Comparison of ENCODE assay signal across 21 mouse cellular contexts in genomic region chr3:89103291-89103595, GRCm38 (mm10). TPM values are rescaled to one million over a fixed set of nuclear protein-coding genes. Genes with fewer than 3 reads are reported as not detected.
DNase-seq lines count a peak whose midpoint lies in the region; ATAC-seq and TF ChIP-seq lines count a peak whose summit lies in the region.
"Had no signal": no experiment of that assay in that cellular context is flagged by ENCODE, and none has a peak within 500 bp of the region (broad histone marks: within the 10 kb centered on the region; RNA-seq: fewer than 3 reads in every experiment).

No protein-coding gene starts in this region.

- H3K4me2 ChIP-seq in hindbrain, embryonic 15.5 days = no peak overlapping the region
- H3K4me2 ChIP-seq in hindbrain, postnatal 0 days (ENCODE audit: low read depth, low read length) = no peak overlapping the region
- H3K4me2 ChIP-seq in liver, embryonic 14.5 days (ENCODE audit: low read depth) = no peak overlapping the region
- H3K4me2 ChIP-seq: heart, embryonic 15.5 days; lung, embryonic 14.5 days had no signal

- H3K36me3 ChIP-seq in hindbrain, embryonic 15.5 days = peaks cover 2% of the 10 kb centered on the region; the same call in 1 of the 2 replicates
- 0 out of 2 replicates have a peak, but pooled peaks cover 4% of the 10 kb centered on the region for H3K36me3 ChIP-seq in hindbrain, postnatal 0 days (ENCODE audit: insufficient read depth, low read length)
- H3K36me3 ChIP-seq in liver, embryonic 14.5 days (replicated peaks; ENCODE audit: control insufficient read depth, insufficient read depth, low read depth) = peaks cover 9% of the 10 kb centered on the region

- 0 out of 2 replicates have a peak overlapping the region, but pooled peaks have one; percentile 86 for H3K27ac ChIP-seq in hindbrain, embryonic 15.5 days (replicated peaks)
- H3K27ac ChIP-seq in hindbrain, postnatal 0 days = no peak overlapping the region
- peak overlapping the region; percentile 76 for H3K27ac ChIP-seq in bone marrow macrophage, adult 2 months (ENCODE audit: insufficient read depth, low read depth, low read length)
- H3K27ac ChIP-seq in liver, embryonic 14.5 days = peak overlapping the region; percentile 72
- H3K27ac ChIP-seq: heart, embryonic 15.5 days had no signal

- no peak for DNase-seq in hindbrain, postnatal 0 days (ENCODE audit: low spot score)
- peak; percentile 66 for DNase-seq in 416B (ENCODE audit: low read depth)
- no peak for DNase-seq in liver, embryonic 14.5 days (ENCODE audit: low read depth in 3 of 3, low spot score in 3 of 3)
- DNase-seq in right cerebral cortex, postnatal 36 days (ENCODE audit: low spot score in 2 of 2) = no peak
- DNase-seq in adrenal gland, postnatal 36 days = no peak
- no peak for DNase-seq in layer of hippocampus, adult 8-10 months (ENCODE audit: low spot score in 2 of 2)
- DNase-seq: adrenal gland, postnatal 25 days; cerebellum, postnatal 25 days; kidney, adult 11 months; lung, embryonic 14.5 days had no signal

- H3K9me3 ChIP-seq in hindbrain, embryonic 15.5 days = no peaks in the 10 kb centered on the region
- no peaks in the 10 kb centered on the region for H3K9me3 ChIP-seq in hindbrain, postnatal 0 days (ENCODE audit: low read length)
- H3K9me3 ChIP-seq in liver, embryonic 14.5 days (ENCODE audit: control insufficient read depth, low read length) = no peaks in the 10 kb centered on the region
- H3K9me3 ChIP-seq: heart, embryonic 15.5 days; hindbrain, embryonic 10.5 days had no signal

- H3K9ac ChIP-seq in hindbrain, embryonic 15.5 days = no peak overlapping the region
- H3K9ac ChIP-seq in hindbrain, postnatal 0 days (replicated peaks; ENCODE audit: low read length) = no peak overlapping the region
- H3K9ac ChIP-seq in liver, embryonic 14.5 days (replicated peaks) = no peak overlapping the region
- H3K9ac ChIP-seq: heart, embryonic 15.5 days; lung, embryonic 14.5 days had no signal

- no peak for ATAC-seq in hindbrain, embryonic 15.5 days (ENCODE audit: low FRiP score, low read depth)
- ATAC-seq in hindbrain, postnatal 0 days = no peak
- no peak for ATAC-seq in liver, embryonic 14.5 days (ENCODE audit: insufficient read depth)

- TF ChIP-seq EP300 in liver, embryonic 14.5 days (IDR thresholded peaks at IDR 0.05; ENCODE audit: low read depth) = no peak

- no peak for TF ChIP-seq CTCF in hindbrain, postnatal 0 days (IDR thresholded peaks at IDR 0.05; ENCODE audit: low read depth)
- no peak for TF ChIP-seq CTCF in bone marrow macrophage, adult 2 months (IDR thresholded peaks at IDR 0.05; ENCODE audit: low read depth, low read length)
- TF ChIP-seq CTCF in liver, embryonic 14.5 days (IDR thresholded peaks at IDR 0.05; ENCODE audit: low read depth) = no peak

- H3K27me3 ChIP-seq in hindbrain, embryonic 15.5 days = no peaks in the 10 kb centered on the region
- no peaks in the 10 kb centered on the region for H3K27me3 ChIP-seq in hindbrain, postnatal 0 days (ENCODE audit: insufficient read depth, low read length)
- H3K27me3 ChIP-seq in liver, embryonic 14.5 days (ENCODE audit: control insufficient read depth, insufficient read depth, low read length) = no peaks in the 10 kb centered on the region
- H3K27me3 ChIP-seq: heart, embryonic 15.5 days had no signal

- TF ChIP-seq POLR2A in bone marrow macrophage, adult 2 months (IDR thresholded peaks at IDR 0.05; ENCODE audit: borderline replicate concordance, low read depth, low read length) = no peak

- H3K4me1 ChIP-seq in hindbrain, embryonic 15.5 days (replicated peaks) = peaks cover 36% of the 10 kb centered on the region
- H3K4me1 ChIP-seq in hindbrain, postnatal 0 days (ENCODE audit: insufficient read depth, low read length) = peaks cover 5% of the 10 kb centered on the region
- H3K4me1 ChIP-seq in bone marrow macrophage, adult 2 months (ENCODE audit: control insufficient read depth, insufficient read depth, low read length) = peaks cover 36% of the 10 kb centered on the region
- peaks cover 15 to 16% of the 10 kb centered on the region in 2 experiments for H3K4me1 ChIP-seq in liver, embryonic 14.5 days (replicated peaks; ENCODE audit: control insufficient read depth in 2 of 2, insufficient read depth in 2 of 2, low read length in 1 of 2)

- H3K4me3 ChIP-seq in hindbrain, embryonic 15.5 days = no peak overlapping the region
- H3K4me3 ChIP-seq in hindbrain, postnatal 0 days (ENCODE audit: low read length) = no peak overlapping the region
- no peak overlapping the region for H3K4me3 ChIP-seq in bone marrow macrophage, adult 2 months (ENCODE audit: insufficient read depth, low read length)
- no peak overlapping the region for H3K4me3 ChIP-seq in liver, embryonic 14.5 days (ENCODE audit: insufficient read depth in 1 of 2, low read depth in 2 of 2, low read length in 2 of 2)
- H3K4me3 ChIP-seq: heart, embryonic 15.5 days had no signal

- 75% methylated on average over 4 of the region's 4 CpGs for WGBS in hindbrain, embryonic 15.5 days
- 73% methylated on average over 4 of the region's 4 CpGs for WGBS in hindbrain, postnatal 0 days
- 42% methylated on average over 4 of the region's 4 CpGs for WGBS in liver, embryonic 14.5 days (ENCODE audit: insufficient replicate concordance)

RNA-seq across cellular contexts. Expression of gene Fdps, which starts 1.5 kb away (rescaled TPM):
- 465 and 483 TPM in 2 replicates for polyA plus RNA-seq in hindbrain, embryonic 15.5 days (2015; fragmentation: Nextera tagmentation; extraction: Ambion mirVana)
- total RNA-seq in hindbrain, postnatal 0 days (2014; rRNA removed) = 340 and 366 TPM in 2 replicates
- 310 and 341 TPM in 2 replicates for polyA plus RNA-seq in hindbrain, postnatal 0 days (2015; fragmentation: Nextera tagmentation; extraction: Ambion mirVana)
- 37.5 and 42.2 TPM in 2 replicates for polyA plus RNA-seq in bone marrow macrophage, adult 2 months (2012; ENCODE audit: insufficient read depth, insufficient read length, missing spikeins)
- 126 and 131 TPM in 2 replicates for polyA plus RNA-seq in liver, embryonic 14.5 days (2012; rRNA removed)
- polyA plus RNA-seq in liver, embryonic 14.5 days (2014; fragmentation: Nextera tagmentation; extraction: Ambion mirVana) = 238 and 251 TPM in 2 replicates
- total RNA-seq in adrenal gland, postnatal 36 days (2021) = 100 to 1,000 TPM; 353 to 497 TPM
- total RNA-seq in layer of hippocampus, adult 8-10 months (2022) = 100 to 1,000 TPM in 2 of 4 experiments, 10 to 100 TPM in 2; 84.1 to 119 (median 97.3) TPM

RNA-seq across cellular contexts. Expression of gene Gm43738, which starts 2.3 kb away (rescaled TPM):
- polyA plus RNA-seq in hindbrain, embryonic 15.5 days (2015; fragmentation: Nextera tagmentation; extraction: Ambion mirVana) = not detected in 2 replicates
- total RNA-seq in hindbrain, postnatal 0 days (2014; rRNA removed) = not detected in 2 replicates
- polyA plus RNA-seq in hindbrain, postnatal 0 days (2015; fragmentation: Nextera tagmentation; extraction: Ambion mirVana) = not detected in 2 replicates
- polyA plus RNA-seq in bone marrow macrophage, adult 2 months (2012; ENCODE audit: insufficient read depth, insufficient read length, missing spikeins) = not detected in 2 replicates
- polyA plus RNA-seq in liver, embryonic 14.5 days (2012; rRNA removed) = 0.02 TPM in 1 of 2 replicates, not detected in the other
- 0.04 TPM in 1 of 2 replicates, not detected in the other for polyA plus RNA-seq in liver, embryonic 14.5 days (2014; fragmentation: Nextera tagmentation; extraction: Ambion mirVana)
- under 1 TPM in 1 of 2 experiments, not detected in 1; 0.17 TPM for total RNA-seq in adrenal gland, postnatal 36 days (2021)
- under 1 TPM in 1 of 4 experiments, not detected in 3; 0.18 TPM for total RNA-seq in layer of hippocampus, adult 8-10 months (2022)
- total RNA-seq: ES-E14; gastrocnemius, postnatal 4 days; midbrain, postnatal 0 days had no signal
- polyA plus RNA-seq: embryonic facial prominence, embryonic 11.5 days; lung, embryonic 14.5 days; midbrain, postnatal 0 days; neural tube, embryonic 11.5 days had no signal

RNA-seq across cellular contexts. Expression of gene Rusc1, which starts 10.1 kb away (rescaled TPM):
- 111 and 120 TPM in 2 replicates for polyA plus RNA-seq in hindbrain, embryonic 15.5 days (2015; fragmentation: Nextera tagmentation; extraction: Ambion mirVana)
- total RNA-seq in hindbrain, postnatal 0 days (2014; rRNA removed) = 190 and 197 TPM in 2 replicates
- polyA plus RNA-seq in hindbrain, postnatal 0 days (2015; fragmentation: Nextera tagmentation; extraction: Ambion mirVana) = 86.0 and 95.6 TPM in 2 replicates
- 22.0 and 28.2 TPM in 2 replicates for polyA plus RNA-seq in bone marrow macrophage, adult 2 months (2012; ENCODE audit: insufficient read depth, insufficient read length, missing spikeins)
- polyA plus RNA-seq in liver, embryonic 14.5 days (2012; rRNA removed) = 4.1 and 5.2 TPM in 2 replicates
- 2.6 and 3.2 TPM in 2 replicates for polyA plus RNA-seq in liver, embryonic 14.5 days (2014; fragmentation: Nextera tagmentation; extraction: Ambion mirVana)
- total RNA-seq in adrenal gland, postnatal 36 days (2021) = 10 to 100 TPM; 26.9 to 30.8 TPM
- total RNA-seq in layer of hippocampus, adult 8-10 months (2022) = 100 to 1,000 TPM; 144 to 149 (median 146) TPM

RNA-seq across cellular contexts. Expression of gene Pklr, which starts 32.7 kb away (rescaled TPM):
- 0.09 TPM in 2 replicates for polyA plus RNA-seq in hindbrain, embryonic 15.5 days (2015; fragmentation: Nextera tagmentation; extraction: Ambion mirVana)
- total RNA-seq in hindbrain, postnatal 0 days (2014; rRNA removed) = not detected in 2 replicates
- polyA plus RNA-seq in hindbrain, postnatal 0 days (2015; fragmentation: Nextera tagmentation; extraction: Ambion mirVana) = 0.10 and 0.21 TPM in 2 replicates
- polyA plus RNA-seq in bone marrow macrophage, adult 2 months (2012; ENCODE audit: insufficient read depth, insufficient read length, missing spikeins) = not detected in 2 replicates
- 132 and 143 TPM in 2 replicates for polyA plus RNA-seq in liver, embryonic 14.5 days (2012; rRNA removed)
- 79.8 and 97.5 TPM in 2 replicates for polyA plus RNA-seq in liver, embryonic 14.5 days (2014; fragmentation: Nextera tagmentation; extraction: Ambion mirVana)
- not detected for total RNA-seq in adrenal gland, postnatal 36 days (2021)
- under 1 TPM in 1 of 4 experiments, not detected in 3; 0.14 TPM for total RNA-seq in layer of hippocampus, adult 8-10 months (2022)
- total RNA-seq: adrenal gland, postnatal 25 days; left cerebral cortex, postnatal 36 days; midbrain, postnatal 0 days had no signal
- polyA plus RNA-seq: C2C12 had no signal

RNA-seq across cellular contexts. Expression of gene Hcn3, which starts 56.8 kb away (rescaled TPM):
- polyA plus RNA-seq in hindbrain, embryonic 15.5 days (2015; fragmentation: Nextera tagmentation; extraction: Ambion mirVana) = 51.9 and 59.2 TPM in 2 replicates
- 83.8 and 85.7 TPM in 2 replicates for total RNA-seq in hindbrain, postnatal 0 days (2014; rRNA removed)
- polyA plus RNA-seq in hindbrain, postnatal 0 days (2015; fragmentation: Nextera tagmentation; extraction: Ambion mirVana) = 33.5 and 38.1 TPM in 2 replicates
- 0.47 TPM in 1 of 2 replicates, not detected in the other for polyA plus RNA-seq in bone marrow macrophage, adult 2 months (2012; ENCODE audit: insufficient read depth, insufficient read length, missing spikeins)
- polyA plus RNA-seq in liver, embryonic 14.5 days (2012; rRNA removed) = 0.23 and 0.31 TPM in 2 replicates
- 0.55 and 0.56 TPM in 2 replicates for polyA plus RNA-seq in liver, embryonic 14.5 days (2014; fragmentation: Nextera tagmentation; extraction: Ambion mirVana)
- 1 to 10 TPM; 1.9 to 9.7 TPM for total RNA-seq in adrenal gland, postnatal 36 days (2021)
- 10 to 100 TPM; 13.3 to 15.2 (median 14.2) TPM for total RNA-seq in layer of hippocampus, adult 8-10 months (2022)
